Mouse (Mus musculus) C2C12 (cell line): ENCODE data around the gene Specc1. TPM values are rescaled to one million over a fixed set of nuclear protein-coding genes. Genes with fewer than 3 reads are reported as not detected.

Experiments used
- H3K27me3 ChIP-seq: one replicate; pipeline ENCODE4 v1.6.1; 2011; ENCODE audit not compliant: control insufficient read depth, insufficient read depth, insufficient read length
- H3K36me3 ChIP-seq: one replicate; pipeline ENCODE4 v1.6.1; 2011; ENCODE audit not compliant: control insufficient read depth, insufficient read depth
- H3K4me3 ChIP-seq: one replicate; pipeline ENCODE4 v1.5.1; 2011; ENCODE audit warnings: mild to moderate bottlenecking, control low read depth; ENCODE audit not compliant: poor library complexity, insufficient read depth, severe bottlenecking
- H3K79me2 ChIP-seq: one replicate; pipeline ENCODE4 v1.6.1; 2011; ENCODE audit not compliant: control insufficient read depth, insufficient read depth
- H3K79me3 ChIP-seq: one replicate; pipeline ENCODE4 v1.6.1; 2011; ENCODE audit warnings: low read depth, control low read depth
- H3ac ChIP-seq: one replicate; pipeline ENCODE3; 2011; ENCODE audit warnings: low read depth; ENCODE audit not compliant: control insufficient read depth, insufficient read length
- CEBPB ChIP-seq: IDR thresholded peaks from one replicate; pipeline ENCODE4 v1.6.1; 2011; ENCODE audit warnings: low read depth, mild to moderate bottlenecking, control low read depth, moderate library complexity
- CTCF ChIP-seq: IDR thresholded peaks from one replicate; pipeline ENCODE4 v1.5.1; 2011; ENCODE audit not compliant: control insufficient read depth, insufficient read depth, insufficient read length
- FOSL1 ChIP-seq: IDR thresholded peaks from one replicate; pipeline ENCODE4 v1.8.0; 2011; ENCODE audit warnings: mild to moderate bottlenecking, low read length; ENCODE audit not compliant: poor library complexity, insufficient read depth, severe bottlenecking
- MAX ChIP-seq: IDR thresholded peaks from one replicate; pipeline ENCODE4 v1.6.1; 2011; ENCODE audit warnings: mild to moderate bottlenecking, control low read depth
- MYOD1 ChIP-seq: IDR thresholded peaks from one replicate; pipeline ENCODE4 v1.6.1; 2011; ENCODE audit warnings: low read depth; ENCODE audit not compliant: control insufficient read depth, insufficient read length
- MYOG ChIP-seq: IDR thresholded peaks from one replicate; pipeline ENCODE4 v1.6.1; 2011; ENCODE audit not compliant: control insufficient read depth, insufficient read length; ENCODE audit errors: extremely low read depth
- USF1 ChIP-seq: IDR thresholded peaks from one replicate; pipeline ENCODE4 v1.6.1; 2011; ENCODE audit warnings: low read depth, mild to moderate bottlenecking, control low read depth, moderate library complexity
- polyA plus RNA-seq: library from polyadenylated mRNA; unstranded; fragments of >200 nt; fragmentation: generic; extraction: Trizol; gene quantifications from one replicate; pipeline ENCODE4 v1.2.1, GENCODE M21; 2012; ENCODE audit warnings: missing spikeins

Gene Specc1
- polyA plus RNA-seq, 1 experiment, result 59.2 TPM

DNA sequence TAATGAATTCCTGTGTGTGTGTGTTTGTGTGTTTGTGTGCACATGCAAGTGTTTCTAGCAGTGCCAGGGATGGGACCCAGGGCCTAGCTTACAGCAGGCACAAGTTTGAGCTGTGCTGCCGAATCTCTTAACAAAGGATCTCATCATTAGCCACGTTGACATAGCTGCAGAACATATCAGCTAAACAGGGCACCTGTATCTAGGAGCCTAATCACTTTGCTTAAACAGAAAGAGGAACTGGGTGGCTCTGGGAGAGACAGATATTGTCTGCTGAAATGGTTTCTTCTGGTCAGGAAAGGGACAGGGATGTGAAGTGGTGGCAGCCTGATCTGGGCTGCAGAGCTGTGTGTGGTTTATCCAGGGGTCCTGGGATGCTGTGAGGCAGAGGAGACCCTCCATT, 71.1 kb downstream of the Specc1 start:
- no peaks in the 10 kb centered on the region for H3K27me3 ChIP-seq
- no peaks in the 10 kb centered on the region for H3K79me3 ChIP-seq
- no peaks in the 10 kb centered on the region for H3K36me3 ChIP-seq
- no peak overlapping the region for H3K4me3 ChIP-seq
- H3K79me2 ChIP-seq, result no peaks in the 10 kb centered on the region
- H3ac ChIP-seq, result no peak overlapping the region
- TF ChIP-seq MYOG (no peak), CTCF (no peak), MYOD1 (no peak), FOSL1 (no peak), CEBPB (no peak), MAX (no peak), USF1 (no peak)

DNA sequence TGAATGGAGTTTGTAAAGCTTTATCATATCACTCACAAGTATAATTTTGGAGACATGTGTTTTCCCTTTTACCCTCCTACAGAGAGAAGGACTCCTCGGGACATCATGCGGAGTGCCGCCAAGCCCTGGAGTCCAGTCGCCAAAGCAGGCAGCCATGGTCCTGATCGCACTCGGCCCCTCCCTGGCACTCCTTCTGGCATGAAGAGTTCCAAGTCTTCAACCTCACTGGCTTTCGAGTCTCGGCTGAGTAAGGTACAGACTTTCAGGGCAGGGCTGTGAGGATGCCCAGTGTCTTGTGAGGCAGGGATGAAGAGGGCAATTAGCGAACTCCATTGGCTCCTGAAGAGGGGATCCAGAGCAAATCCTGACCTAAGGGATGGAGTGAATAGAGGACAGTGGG, 72.6 kb downstream of the Specc1 start:
- no peak overlapping the region for H3ac ChIP-seq
- H3K79me2 ChIP-seq, result no peaks in the 10 kb centered on the region
- TF ChIP-seq MAX (no peak), MYOD1 (no peak), FOSL1 (no peak), CTCF (no peak), USF1 (no peak), MYOG (no peak), CEBPB (no peak)
- no peaks in the 10 kb centered on the region for H3K27me3 ChIP-seq
- H3K79me3 ChIP-seq, result no peaks in the 10 kb centered on the region
- no peak overlapping the region for H3K4me3 ChIP-seq
- no peaks in the 10 kb centered on the region for H3K36me3 ChIP-seq

DNA sequence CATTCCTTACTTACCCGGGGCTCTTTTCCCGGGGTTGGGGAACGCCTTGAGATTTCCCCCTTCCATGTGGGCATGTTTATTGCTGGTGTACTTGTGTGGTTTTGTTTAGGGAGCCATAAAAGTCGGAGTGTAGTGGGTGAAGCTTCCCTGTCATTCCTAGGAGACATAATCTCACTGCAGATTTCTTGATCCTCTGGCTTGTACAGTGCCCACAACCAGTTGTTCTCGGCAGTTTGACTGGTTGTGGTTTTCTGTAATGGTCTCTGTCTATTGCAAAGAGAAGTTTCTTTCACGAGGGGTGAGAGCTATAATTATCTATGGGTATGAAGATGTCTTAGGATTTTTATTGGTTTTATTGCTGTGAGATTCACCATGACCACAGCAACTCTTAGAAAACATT, 78.0 kb downstream of the Specc1 start:
- H3K79me3 ChIP-seq, result no peaks in the 10 kb centered on the region
- no peak overlapping the region for H3ac ChIP-seq
- TF ChIP-seq CTCF (no peak), USF1 (no peak), MYOD1 (no peak)
- H3K27me3 ChIP-seq, result no peaks in the 10 kb centered on the region
- H3K36me3 ChIP-seq, result no peaks in the 10 kb centered on the region
- H3K79me2 ChIP-seq, result no peaks in the 10 kb centered on the region
- H3K4me3 ChIP-seq, result no peak overlapping the region

DNA sequence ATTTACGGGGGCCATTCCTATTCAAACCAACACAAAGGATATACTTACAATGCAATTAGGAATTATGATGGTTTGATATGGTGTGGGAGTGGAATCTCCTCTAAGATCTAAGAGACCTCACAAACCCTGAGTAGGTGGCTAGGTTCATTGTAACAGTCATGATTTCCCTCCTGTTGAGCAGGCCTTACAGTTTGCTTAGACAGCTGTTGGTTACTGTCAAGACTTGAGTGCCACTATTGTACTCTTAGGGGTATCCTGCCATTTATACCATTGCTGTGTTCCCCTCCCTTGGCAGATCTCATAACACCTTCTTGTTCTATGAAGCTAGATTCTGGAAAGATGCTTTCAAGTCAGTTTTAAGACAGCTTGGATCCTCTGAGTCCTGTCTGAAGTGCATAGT, 78.7 kb downstream of the Specc1 start:
- Histone ChIP-seq H3K79me3 (no peaks in the 10 kb centered on the region), H3ac (no peak overlapping the region), H3K4me3 (no peak overlapping the region), H3K79me2 (no peaks in the 10 kb centered on the region), H3K36me3 (no peaks in the 10 kb centered on the region), H3K27me3 (no peaks in the 10 kb centered on the region)
- no peak for TF ChIP-seq CTCF
- peak; percentile 66 for TF ChIP-seq MYOD1

DNA sequence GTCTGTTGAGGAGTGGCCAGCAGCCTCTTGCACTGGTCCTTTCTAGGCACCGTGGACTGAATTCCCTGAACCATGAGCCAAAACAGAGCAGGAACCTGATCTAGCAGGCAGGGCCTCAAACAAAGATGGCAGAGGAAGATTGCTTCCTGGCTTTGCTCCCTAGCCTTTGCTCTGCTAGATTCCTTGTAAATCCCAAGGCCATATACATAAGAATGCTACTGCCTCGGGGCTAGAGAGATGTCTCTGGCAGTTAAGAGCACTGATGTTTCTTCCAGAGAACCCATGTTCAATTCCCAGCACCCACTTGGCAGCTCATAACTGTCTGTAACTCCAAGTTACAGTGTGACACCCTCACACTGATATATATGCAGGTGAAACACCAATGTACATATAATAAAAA, 83.6 kb downstream of the Specc1 start:
- Histone ChIP-seq H3K27me3 (no peaks in the 10 kb centered on the region), H3K4me3 (no peak overlapping the region), H3K79me3 (no peaks in the 10 kb centered on the region), H3K79me2 (no peaks in the 10 kb centered on the region), H3ac (no peak overlapping the region), H3K36me3 (no peaks in the 10 kb centered on the region)
- no peak for TF ChIP-seq USF1
- no peak for TF ChIP-seq FOSL1
- TF ChIP-seq MAX, result no peak
- no peak for TF ChIP-seq MYOD1
- no peak for TF ChIP-seq MYOG

DNA sequence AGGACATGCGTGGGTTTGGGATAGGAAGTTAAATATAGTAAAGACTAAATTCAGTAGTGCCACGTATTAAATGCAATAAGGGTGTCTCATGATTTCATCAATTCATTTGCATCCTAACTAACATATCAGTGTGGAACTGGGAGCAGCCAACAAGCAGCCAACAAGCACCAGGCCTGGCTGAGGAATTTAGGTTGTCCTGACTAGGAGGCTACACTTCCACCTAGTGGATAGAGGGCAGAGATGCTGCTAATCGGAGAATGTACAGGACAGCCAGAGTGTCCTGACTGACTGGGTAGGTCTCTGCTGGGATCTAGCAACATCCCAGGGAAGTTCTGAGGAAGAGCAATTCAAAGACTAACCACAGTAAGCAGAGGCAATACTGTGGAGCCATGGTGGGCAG, 88.1 kb downstream of the Specc1 start:
- H3K79me3 ChIP-seq, result no peaks in the 10 kb centered on the region
- TF ChIP-seq FOSL1, result no peak
- TF ChIP-seq CTCF, result peak; percentile 81
- no peak overlapping the region for H3ac ChIP-seq
- no peaks in the 10 kb centered on the region for H3K27me3 ChIP-seq
- H3K36me3 ChIP-seq, result no peaks in the 10 kb centered on the region
- H3K79me2 ChIP-seq, result no peaks in the 10 kb centered on the region
- no peak overlapping the region for H3K4me3 ChIP-seq

DNA sequence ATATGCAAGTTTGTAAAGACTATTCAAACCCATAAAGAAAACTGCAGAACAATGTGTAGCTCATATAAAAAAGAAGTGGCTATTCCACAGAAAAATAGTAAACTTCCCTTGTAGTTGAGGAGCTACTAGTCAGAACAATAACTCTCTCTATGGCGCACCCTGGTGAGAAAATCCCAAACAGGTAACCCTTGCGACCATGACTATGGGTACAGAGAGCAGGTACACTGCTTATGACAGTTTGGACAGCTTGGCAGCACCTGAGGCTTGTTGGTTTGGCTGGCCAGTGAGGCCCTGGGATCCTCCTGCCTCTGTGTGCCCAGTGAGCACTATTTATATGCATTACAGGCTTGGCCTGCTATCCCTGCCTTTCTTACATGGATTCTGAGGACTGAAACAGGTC, 89.4 kb downstream of the Specc1 start:
- Histone ChIP-seq H3K79me2 (no peaks in the 10 kb centered on the region), H3K36me3 (no peaks in the 10 kb centered on the region), H3K27me3 (no peaks in the 10 kb centered on the region), H3K79me3 (no peaks in the 10 kb centered on the region), H3ac (no peak overlapping the region), H3K4me3 (no peak overlapping the region)
- no peak for TF ChIP-seq CEBPB
- TF ChIP-seq FOSL1, result no peak
- TF ChIP-seq USF1, result no peak
- TF ChIP-seq MAX, result no peak
- TF ChIP-seq CTCF, result no peak
- no peak for TF ChIP-seq MYOD1
- TF ChIP-seq MYOG, result no peak
